Mouse (Mus musculus) forelimb bud, embryonic 11.5 days (tissue): ENCODE data around the gene Camkmt.

Experiments
- DNase-seq: peaks from one replicate; pipeline ENCODE4 v3.0.0-alpha.2; 2012; ENCODE audit warnings: low read depth, low spot score

Camkmt gene

GRCm38 (mm10) chr17:85089621-85090020 lies 731 bp upstream of the Camkmt start:
- DNase-seq = peak; percentile 23

GRCm38 (mm10) chr17:85091762-85092161 lies 1.4 kb downstream of the Camkmt start:
- DNase-seq = no peak

- no peak for DNase-seq
These were observed 6.0 kb downstream of the Camkmt start for GRCm38 (mm10) chr17:85096396-85096795.

- no peak for DNase-seq
These were observed 8.4 kb downstream of the Camkmt start for GRCm38 (mm10) chr17:85098677-85099323.

- DNase-seq = no peak
These were observed 9.9 kb downstream of the Camkmt start for GRCm38 (mm10) chr17:85100232-85100631.

GRCm38 (mm10) chr17:85101751-85102150 lies 11.4 kb downstream of the Camkmt start:
- DNase-seq = no peak

- no peak for DNase-seq
These were observed 13.0 kb downstream of the Camkmt start for GRCm38 (mm10) chr17:85103310-85103709.

- no peak for DNase-seq
These were observed 20.3 kb downstream of the Camkmt start for GRCm38 (mm10) chr17:85110640-85111039.

- no peak for DNase-seq
These were observed 23.1 kb downstream of the Camkmt start for GRCm38 (mm10) chr17:85113441-85113840.

- DNase-seq = peak; percentile 38
These were observed 26.3 kb downstream of the Camkmt start for GRCm38 (mm10) chr17:85116643-85117042.

- no peak for DNase-seq
These were observed 48.0 kb downstream of the Camkmt start for GRCm38 (mm10) chr17:85138393-85138792.

- no peak for DNase-seq
These were observed 51.3 kb downstream of the Camkmt start for GRCm38 (mm10) chr17:85141621-85142020.

- no peak for DNase-seq
These were observed 52.3 kb downstream of the Camkmt start for GRCm38 (mm10) chr17:85142495-85143111.

GRCm38 (mm10) chr17:85144141-85144540 lies 53.8 kb downstream of the Camkmt start:
- DNase-seq = no peak

- DNase-seq = no peak
These were observed 58.0 kb downstream of the Camkmt start for GRCm38 (mm10) chr17:85148348-85148747.

- no peak for DNase-seq
These were observed 58.9 kb downstream of the Camkmt start for GRCm38 (mm10) chr17:85149211-85149738.

GRCm38 (mm10) chr17:85151264-85151663 lies 60.9 kb downstream of the Camkmt start:
- no peak for DNase-seq

- no peak for DNase-seq
These were observed 67.8 kb downstream of the Camkmt start for GRCm38 (mm10) chr17:85158202-85158601.

GRCm38 (mm10) chr17:85159526-85159925 lies 69.2 kb downstream of the Camkmt start:
- no peak for DNase-seq

- DNase-seq = no peak
These were observed 70.4 kb downstream of the Camkmt start for GRCm38 (mm10) chr17:85160786-85161185.

GRCm38 (mm10) chr17:85162569-85163271 lies 72.4 kb downstream of the Camkmt start:
- no peak for DNase-seq

- DNase-seq = no peak
These were observed 72.9 kb downstream of the Camkmt start for GRCm38 (mm10) chr17:85163272-85163610.

GRCm38 (mm10) chr17:85168761-85169160 lies 78.4 kb downstream of the Camkmt start:
- no peak for DNase-seq
